Mouse (Mus musculus): ENCODE results near the gene Actn4.

DNA sequence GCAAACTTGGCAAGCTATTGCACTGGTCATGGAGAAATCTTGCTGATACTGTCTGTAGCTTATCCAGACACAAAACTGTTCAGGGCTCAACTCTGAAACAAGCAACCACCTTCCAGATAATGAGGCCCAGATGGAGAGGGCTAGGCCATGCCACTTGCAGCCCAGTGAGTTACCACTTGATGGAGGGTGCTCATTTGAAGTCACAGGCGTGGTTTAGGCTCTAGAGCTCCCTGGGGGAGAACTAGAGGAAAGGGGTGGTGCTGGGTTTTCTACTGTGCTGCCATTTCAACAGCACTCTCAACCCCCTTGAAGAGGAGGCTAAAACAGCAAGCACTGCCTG, 15.9 kb downstream of the Actn4 start:
- no peak for TF ChIP-seq CTCF (IDR thresholded peaks at IDR 0.05; ENCODE audit: control insufficient read depth, insufficient read depth, insufficient read length)
- no peak for TF ChIP-seq MAX (IDR thresholded peaks at IDR 0.05)
